Mouse (Mus musculus): ENCODE results near the gene Adamts15. TPM values are rescaled to one million over a fixed set of nuclear protein-coding genes. Genes with fewer than 3 reads are reported as not detected.

Gene Adamts15
- total RNA-seq, 2 experiments from 2014 or later = 4.0 to 5.8 TPM

DNA sequence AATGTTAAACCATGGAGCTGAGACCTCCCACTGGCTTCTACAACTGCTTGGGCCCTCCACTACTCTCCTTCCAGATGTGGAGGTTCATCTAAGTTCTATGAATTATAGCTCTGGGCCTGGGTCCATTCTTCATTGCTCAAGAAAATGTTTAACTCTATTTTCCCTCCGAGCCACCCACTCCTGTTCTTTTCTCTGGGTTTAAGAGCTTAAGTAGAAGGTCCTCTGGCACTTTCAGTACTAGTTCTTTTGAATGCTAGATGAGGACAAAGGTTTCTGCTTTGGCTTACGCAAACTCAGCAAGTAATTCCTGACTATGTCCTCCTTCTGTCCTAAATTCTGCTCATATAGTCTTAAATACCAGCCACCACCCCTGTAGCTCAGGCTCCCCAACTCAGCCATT, 6.5 kb upstream of the Adamts15 start:
- DNase-seq (ENCODE audit: low spot score in 2 of 2) = no peak

DNA sequence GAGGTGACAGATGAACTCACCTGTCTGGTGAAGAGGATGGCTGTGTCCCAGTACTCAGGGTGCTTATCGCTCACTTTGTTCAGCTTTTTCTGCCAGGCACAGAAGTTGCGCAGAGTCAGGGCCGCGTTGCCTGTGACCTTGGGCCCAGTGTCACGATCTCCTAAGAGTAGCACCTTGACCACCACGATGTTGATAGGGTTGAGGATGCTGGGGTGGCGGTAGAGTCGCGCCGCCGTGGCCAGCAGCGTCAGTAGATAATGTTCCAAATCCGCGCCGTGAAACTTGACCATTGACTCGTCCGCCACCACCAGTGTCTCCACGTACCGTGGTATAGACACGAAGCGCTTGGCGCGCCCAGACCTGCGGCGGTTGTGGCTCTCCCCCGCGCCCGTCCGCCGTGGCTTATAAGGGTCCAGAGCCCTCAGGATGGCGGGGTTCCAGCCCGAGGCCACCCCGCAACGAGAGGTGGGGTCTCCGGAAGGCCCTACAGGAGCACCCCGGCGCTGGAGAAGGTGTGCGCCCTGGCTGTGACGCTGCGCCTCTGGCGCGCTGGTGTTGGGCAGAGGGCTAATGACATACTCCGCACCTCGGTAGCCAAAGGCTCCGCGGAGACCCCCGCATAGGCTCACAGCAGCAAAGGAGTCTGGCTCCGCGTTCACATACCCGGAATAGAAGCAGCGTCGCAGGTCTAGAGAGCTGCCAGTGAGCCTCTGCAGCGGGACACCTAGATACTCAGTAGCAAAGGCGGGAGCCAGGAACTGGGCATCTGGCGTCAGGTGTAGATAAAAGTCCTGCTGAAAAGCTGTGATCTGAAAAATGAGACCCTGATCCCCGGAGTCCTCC, 770 bp downstream of the Adamts15 start:
- no peak for DNase-seq (ENCODE audit: low spot score in 2 of 2)

DNA sequence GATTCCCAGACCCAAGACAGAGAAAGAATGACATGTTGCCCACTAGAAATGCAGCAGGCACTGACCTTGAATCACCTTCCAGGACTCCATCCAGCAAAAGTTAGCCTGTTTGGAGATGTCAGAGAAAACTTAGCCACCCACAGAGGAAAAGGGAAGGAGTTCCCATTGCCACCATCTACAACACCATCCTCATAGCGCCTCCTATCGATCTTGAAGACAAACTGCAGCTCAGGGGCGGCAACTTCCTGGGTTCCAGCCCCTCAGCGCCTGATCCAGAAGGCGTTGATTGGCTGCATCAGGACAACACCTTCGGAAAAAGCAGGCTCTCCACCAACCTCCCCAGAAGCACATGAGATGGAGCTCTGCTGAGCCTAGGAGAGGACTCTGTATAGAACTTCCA, 1.5 kb downstream of the Adamts15 start:
- DNase-seq (ENCODE audit: low spot score in 2 of 2) = no peak

DNA sequence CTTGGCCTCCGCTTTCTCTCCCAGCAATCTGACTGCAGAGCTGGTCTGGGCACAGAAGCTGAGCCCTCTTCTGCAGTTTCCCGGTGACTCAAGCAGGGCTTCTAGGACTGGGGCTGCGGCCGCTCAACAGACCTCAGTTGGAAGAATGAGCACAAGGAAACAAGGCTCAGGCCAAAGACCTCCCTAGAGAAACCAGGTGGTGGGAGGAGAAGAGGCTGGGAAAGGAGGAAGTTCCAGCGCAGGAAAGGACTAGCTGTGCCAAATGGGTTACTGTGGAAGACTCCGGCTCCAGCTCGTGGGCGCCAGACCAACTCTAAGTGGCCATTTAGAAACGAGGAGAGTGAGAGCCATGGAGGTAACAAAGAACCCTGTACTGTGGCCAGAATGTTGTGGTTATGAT, 2.6 kb downstream of the Adamts15 start:
- DNase-seq (ENCODE audit: low spot score in 2 of 2) = no peak

DNA sequence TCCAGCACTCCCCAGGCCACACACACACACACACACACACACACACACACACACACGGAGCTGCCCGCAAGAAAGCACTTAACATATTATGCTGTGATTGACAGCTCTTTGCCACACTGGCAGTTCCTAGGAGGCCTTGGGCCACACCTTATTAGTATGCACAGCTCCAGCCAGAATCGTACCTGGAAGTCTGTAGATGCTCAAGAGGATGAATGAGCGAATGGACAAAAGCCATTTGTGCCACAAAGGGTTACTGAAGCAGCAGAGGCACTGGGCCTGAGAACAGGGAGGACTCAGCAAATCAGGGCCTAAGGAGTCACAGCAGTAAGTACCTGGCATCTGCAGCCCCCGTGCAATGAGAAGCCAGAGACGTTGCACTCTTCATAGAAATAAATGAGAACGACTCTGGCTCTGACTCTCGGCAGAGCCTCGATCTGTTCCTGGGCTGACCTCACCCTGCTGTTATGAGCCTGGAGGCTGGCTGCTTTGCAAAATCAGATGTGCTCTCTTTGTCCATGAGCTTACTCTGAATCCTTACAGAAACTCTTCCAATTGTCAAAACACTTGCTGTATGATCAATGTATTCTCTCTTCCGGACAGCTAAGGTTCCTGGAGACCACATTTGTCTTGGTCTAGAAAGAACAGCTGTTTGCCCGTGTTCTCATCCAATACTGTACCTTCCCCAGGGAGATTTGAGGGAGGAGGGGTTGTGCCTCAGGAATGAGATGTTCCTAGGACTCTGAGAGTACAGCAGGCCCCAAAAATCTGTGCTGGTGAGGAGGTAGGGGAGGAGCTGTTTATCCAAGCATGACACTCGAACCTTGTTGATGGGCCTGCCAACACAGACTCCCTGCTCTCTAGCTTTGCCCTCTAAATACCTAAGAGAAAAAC, 3.5 kb downstream of the Adamts15 start:
- DNase-seq (ENCODE audit: low spot score in 2 of 2) = no peak

DNA sequence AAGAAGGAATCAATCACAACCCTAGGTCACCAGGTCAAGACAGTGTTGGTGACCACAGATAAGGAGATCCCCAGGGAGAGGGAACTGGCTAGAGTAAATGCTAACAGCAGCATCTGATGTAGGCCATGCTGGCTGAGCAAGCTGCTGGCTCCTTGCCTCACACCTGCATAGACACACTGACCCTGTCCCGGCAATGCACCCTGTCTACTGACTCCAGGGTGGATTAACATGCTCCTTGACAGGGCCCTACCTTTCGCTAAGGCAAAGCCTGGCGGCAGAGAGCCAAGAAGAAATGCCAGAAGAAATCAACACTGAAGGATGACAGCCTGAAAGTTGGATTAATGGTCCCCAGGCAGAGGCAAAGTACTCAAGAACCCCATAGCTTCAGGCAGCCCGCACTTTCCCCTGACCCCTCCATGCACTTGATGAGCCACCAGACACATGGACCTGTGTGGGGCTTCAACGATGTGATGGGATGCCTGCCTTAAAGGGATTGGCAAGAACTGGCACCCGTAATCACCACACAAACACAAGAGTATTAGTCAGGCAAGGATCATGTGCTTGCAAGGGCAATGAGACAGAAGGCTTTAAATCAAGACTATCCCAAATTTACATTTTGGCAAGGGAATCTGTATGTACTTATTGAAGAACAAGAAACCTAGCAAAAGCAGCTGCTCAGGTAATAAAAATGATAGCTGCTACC, 5.8 kb downstream of the Adamts15 start:
- DNase-seq (ENCODE audit: low spot score in 2 of 2) = no peak

DNA sequence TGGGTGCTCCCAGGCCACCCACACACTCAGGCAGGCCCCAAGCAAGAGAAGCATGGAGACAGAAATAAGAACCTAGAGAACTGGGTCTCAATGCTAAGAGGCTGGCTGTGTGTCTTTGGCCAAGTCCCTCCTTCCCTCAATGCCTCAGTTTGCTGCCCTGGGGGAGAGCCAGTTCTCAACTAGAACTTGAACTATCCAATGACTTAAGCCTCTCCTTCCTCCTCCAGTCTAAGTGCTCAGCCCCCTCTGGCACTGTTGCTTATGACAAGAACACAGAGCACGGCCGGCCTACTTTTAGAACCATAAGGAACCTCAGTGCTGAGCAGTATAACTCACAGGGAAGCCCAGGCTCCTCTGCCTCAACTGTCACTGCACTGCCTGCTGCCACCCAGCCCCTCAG, 8.0 kb downstream of the Adamts15 start:
- DNase-seq (ENCODE audit: low spot score in 2 of 2) = no peak

DNA sequence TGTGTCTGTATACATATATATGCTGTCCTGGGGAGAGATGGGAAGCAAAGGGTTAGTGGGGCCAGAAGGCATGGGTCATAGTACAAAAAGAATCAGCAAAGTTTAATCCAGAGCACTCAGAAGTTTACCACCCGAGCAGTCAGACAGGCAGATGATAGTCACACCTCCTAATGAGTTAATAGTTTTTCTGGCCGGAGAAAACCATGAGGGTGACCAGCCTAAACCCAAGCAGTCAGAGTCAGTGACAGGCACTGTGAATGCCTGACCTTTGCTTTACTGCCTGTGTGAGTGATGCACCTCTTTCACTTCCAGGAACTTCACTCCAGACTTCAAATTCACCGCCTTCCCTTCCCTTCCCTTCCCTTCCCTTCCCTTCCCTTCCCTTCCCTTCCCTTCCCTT, 8.8 kb downstream of the Adamts15 start:
- no peak for DNase-seq (ENCODE audit: low spot score in 2 of 2)

DNA sequence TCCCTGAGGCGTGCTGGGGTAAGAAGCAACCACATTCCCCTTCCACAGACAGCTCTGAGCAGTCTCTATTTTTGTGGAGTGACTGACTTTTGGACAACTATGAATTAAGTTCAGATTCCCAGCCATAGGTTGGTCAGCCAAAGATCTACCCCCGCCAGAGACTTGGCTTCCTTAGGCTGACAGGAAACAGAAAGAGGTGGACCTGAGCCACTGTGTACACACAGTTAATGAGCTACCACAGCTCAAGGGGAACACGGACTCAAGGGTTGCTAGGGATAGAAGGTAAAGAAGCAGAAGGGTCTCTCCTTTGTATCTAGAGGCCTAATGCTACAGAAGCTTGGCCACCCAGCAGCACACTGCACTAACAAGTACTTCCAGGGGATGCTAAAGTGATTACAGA, 10.1 kb downstream of the Adamts15 start:
- no peak for DNase-seq (ENCODE audit: low spot score in 2 of 2)

DNA sequence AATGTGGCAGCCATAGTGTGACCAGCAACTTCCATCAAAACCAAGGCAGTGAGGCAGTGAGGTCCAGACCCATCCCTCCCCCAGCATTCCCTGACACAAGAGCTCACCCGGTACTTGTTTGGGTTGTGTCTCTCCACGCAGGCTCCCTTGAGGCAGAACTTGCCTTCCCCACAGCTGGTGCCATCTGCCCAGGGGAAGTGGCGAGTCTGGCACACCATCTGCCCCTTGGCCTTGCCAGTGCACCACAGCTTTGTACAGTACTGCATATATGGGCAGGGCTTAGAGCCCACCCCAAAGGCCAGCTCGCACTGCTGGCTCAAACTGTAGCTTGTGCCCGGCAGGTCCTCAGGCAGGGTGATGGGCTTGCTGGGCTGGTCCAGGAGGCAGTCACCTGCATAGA, 11.8 kb downstream of the Adamts15 start:
- DNase-seq (ENCODE audit: low spot score in 2 of 2) = no peak

DNA sequence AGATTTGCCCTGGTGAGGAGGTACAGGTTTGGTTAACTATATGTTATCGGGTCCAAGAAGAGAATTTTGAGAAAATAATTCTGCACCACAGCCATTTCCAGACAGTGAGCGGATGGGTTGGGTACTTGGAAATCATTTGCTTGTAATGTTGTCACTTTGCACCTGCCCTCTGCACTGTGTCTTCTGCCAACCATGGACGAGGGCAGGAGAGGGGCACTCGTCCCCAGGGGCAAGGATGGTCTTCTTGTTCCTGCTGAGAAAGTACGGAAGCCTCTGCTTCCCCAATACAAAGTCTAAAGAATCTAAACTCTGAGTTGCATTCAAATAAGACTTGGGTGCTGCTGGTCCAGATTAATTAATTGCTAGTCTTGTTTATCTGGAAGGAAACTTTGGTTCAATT, 13.3 kb downstream of the Adamts15 start:
- no peak for DNase-seq (ENCODE audit: low spot score in 2 of 2)

DNA sequence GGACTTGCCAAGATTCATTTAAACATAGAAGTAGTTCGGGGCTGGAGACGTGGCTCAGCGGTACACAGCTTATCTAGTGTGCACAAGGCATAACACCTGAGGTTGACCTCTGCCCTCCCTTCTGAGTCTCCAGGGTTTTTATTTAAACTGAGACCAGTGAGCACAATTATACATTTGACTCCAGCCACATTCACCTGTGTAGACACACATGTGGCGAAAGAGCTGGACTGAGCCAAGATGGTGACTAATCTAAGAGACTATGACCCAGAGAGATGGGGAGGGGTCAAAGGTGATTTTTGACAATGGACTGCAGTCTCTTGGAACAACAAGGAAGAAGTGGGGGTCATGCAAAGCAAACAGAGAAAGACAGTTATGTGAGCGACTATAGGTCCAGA, 14.0 kb downstream of the Adamts15 start:
- DNase-seq (ENCODE audit: low spot score in 2 of 2) = no peak

DNA sequence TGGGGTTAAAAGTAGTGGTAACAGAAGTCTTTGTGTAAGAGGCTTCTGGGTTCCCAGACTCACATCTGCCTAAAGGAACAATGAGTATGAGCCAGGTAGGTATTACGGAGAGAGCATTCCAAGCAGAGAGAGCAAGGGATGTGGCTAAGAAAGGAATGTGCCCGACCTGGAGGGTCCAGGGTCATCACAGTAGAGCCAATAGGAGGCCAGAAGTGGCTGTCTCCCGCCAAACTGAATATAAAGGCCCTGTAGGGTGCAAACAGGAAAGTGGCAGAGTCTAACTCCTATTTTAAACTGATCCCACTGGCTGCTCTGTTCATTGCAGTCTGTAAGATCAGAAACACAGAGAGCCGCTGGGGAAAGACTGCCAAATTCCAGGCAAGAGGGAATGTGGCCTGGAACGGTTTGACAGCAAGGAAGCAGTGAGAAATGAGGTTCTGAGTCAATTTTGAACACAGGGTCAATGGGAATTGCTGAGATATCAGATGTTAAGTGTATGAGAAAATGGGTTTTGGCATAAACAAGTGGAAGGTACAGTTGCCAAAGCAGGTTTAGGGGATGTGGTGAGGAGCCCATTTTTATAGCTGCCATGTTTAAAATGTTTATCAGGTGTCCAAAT, 14.5 kb downstream of the Adamts15 start:
- no peak for DNase-seq (ENCODE audit: low spot score in 2 of 2)

DNA sequence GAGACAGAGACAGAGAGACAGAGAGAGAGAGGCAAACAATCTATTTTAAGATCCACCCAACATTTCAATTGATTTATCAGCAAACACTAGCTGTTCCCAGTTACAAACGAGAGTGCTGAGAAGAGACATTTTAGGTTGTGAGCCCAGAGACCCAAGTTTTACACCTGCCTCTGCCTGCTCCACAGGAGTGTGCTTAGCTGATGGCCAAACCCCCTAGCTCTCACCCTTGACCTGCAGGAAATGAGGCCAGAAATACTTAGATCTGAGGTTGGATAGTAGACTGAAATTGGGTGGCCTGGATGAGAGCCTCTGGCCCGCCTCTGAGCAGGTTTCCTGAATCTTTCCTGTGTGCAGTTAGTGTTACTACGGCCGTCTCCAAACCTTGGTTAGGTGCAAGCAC, 15.8 kb downstream of the Adamts15 start:
- DNase-seq (ENCODE audit: low spot score in 2 of 2) = no peak

DNA sequence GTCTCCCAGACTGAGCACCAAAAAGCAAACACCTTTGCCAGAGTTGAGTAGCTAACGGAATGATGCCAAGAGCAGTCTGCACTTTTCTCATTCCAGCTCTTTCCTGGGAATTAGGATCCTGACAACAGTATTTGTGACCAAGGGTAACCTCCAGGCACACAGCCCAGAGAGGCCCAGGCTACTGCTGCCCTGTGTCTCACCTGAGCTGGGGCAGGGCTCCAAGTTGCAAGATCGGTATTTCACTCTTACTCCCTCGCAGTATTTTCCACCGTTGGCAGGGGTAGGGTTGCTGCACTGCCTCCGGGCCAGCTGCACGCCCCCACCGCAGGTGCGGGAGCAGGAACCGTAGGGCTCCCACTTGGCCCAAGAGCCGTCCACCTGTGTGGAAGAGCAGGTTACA, 16.4 kb downstream of the Adamts15 start:
- DNase-seq (ENCODE audit: low spot score in 2 of 2) = no peak

DNA sequence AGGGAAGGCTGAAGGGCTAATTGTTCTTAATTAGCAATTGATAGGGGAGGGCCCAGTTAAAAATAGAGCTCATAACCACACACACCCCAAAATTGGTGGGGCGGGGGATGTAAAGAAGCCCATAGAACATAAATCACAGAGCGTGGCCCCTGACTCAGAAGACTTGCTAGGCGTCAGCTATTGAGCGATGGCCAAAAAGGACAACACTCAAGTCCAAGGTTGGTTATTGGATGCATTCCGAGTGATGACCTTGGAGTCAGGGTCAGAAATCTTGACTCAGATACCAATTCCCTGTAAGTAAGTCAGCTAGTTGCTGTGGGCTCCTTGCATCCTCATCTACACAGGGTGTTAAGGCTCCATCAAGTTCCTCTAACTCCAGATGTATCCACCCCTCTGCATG, 19.0 kb downstream of the Adamts15 start:
- peak in 1 of 2 experiments; percentile 63 for DNase-seq (ENCODE audit: low spot score in 2 of 2)

DNA sequence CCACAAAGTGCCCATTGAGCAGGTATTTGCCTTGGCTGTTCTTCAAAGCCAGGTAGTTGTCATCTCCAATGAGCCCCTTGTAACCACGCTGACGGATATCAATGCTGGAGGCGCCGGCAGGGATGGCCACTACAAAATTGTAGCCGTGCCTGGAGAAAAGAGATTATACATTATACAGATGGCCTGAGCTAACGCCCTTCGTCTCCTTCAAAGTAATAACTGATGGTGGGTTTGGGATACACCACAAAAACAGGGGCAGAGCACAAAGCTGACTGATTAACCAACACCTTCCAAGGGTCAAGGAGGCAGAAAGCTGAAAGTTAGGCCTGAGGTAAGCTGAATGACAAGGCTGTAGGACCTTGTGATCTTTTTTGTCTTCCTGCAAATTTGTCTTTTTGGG, 19.6 kb downstream of the Adamts15 start:
- DNase-seq (ENCODE audit: low spot score in 2 of 2) = no peak

DNA sequence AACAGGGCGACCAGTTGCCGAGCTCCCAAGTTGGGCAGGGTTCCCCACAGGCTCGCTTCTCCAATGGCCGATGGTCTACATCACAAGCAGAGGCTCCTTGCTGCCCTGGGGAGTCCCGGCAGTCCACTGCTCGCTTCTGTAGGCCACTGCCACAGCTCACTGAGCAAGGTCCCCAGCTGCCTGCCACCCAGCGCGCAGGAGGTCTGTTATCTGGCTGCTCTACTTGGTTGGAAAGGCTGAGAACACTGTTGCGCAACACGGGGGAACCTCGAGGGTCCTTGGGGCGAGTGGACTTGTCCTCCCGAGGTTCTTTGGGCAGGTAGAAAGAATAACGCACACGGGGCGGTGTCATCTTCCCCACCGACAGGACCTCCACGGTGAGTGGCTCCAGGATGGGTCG, 20.1 kb downstream of the Adamts15 start:
- DNase-seq (ENCODE audit: low spot score in 2 of 2) = no peak

DNA sequence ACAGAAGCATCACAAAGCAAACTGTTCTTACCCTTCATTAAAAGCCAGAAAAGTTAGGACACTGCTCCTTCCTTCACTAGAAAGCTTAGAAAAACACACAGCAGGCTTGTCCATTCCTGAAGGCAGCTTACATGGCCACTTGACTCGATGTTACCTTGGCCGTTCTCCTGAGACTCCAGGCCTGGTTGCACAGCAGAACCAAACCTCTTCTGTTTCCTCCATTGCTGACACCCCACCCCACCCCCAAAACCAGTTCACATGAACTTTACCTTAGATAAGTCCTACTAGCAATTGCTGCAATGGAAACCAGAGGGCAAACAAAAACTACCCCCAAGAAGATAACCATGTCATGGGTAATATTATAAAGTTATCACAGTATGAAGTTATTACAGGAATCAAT, 25.1 kb downstream of the Adamts15 start:
- DNase-seq (ENCODE audit: low spot score in 2 of 2) = no peak

DNA sequence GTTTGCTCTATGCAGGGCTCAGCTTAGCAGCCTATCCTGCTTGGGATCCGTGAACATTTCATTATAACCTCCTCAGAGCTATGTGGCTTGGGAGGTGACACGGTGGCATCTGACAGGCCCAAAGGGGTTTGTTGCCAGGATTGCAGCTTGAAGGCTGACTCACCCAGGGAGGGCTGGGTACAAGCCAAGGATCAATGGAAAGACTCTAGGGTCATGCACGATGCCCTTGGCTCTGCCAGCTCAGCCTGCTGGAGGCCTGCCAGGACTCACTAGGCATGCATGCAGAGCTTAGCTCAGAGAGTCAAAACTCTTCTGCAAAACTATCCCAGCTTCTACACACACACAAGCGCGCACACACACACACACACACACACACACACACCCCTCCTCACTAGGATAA, 25.5 kb downstream of the Adamts15 start:
- peak; percentile 85 to 91 for DNase-seq (ENCODE audit: low spot score in 2 of 2)

DNA sequence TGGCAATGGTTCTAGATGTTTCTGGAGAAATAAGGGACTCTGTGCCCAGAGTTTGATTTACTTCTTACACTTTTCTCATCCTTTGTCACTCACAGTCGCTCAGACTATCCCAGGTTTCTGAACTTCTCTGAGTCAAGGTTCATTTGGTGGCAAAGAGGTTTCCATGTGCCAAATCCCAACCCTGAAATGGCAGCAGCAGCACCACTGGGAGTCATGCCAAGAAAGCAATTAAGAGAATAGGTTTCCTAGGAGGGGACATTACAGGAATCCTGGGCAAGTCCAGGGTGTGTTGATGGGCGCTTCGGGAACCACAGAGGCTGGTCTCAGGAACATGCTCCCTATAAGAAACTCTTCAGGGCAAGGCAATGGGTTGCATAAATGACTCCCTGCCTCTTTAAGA, 26.6 kb downstream of the Adamts15 start:
- no peak for DNase-seq (ENCODE audit: low spot score in 2 of 2)
